Mouse (Mus musculus): Measurements from ENCODE around the gene Fabp3. TPM values are rescaled to one million over a fixed set of nuclear protein-coding genes. Genes with fewer than 3 reads are reported as not detected.

Fabp3 gene
- total and polyA plus RNA-seq, 3 experiments, result not detected

DNA sequence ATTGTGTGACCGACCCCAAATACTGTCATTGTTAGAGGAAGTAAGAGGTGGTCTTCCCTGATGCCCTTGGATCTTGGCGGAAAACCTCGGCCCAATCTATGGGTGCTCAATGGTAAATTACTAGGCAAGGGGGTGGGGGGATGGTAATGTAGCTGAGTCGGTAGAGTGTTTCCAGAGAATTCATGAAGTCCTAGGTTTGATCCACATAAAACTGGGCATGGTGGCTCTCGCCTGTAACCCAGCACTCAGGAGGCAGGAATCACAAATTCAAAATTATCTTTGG, 32.6 kb upstream of the Fabp3 start:
- Histone ChIP-seq H3K4me1 (ENCODE audit: insufficient read depth, low read depth, low read length) (no peaks in the 10 kb centered on the region), H3K4me3 (ENCODE audit: low read depth, low read length) (no peak overlapping the region), H3K36me3 (replicated peaks) (no peaks in the 10 kb centered on the region), H3K9me3 (replicated peaks) (no peaks in the 10 kb centered on the region), H3K27me3 (ENCODE audit: insufficient read depth, low read length) (peaks cover 45% of the 10 kb centered on the region)
- ATAC-seq (ENCODE audit: extremely low read depth, insufficient number of reproducible peaks, low FRiP score, poor library complexity, severe bottlenecking) (no peak), DNase-seq (ENCODE audit: low spot score) (no peak)
- TF ChIP-seq POLR2AphosphoS5 (IDR thresholded peaks at IDR 0.05; ENCODE audit: insufficient replicate concordance, low read depth, low read length) (no peak), CTCF (IDR thresholded peaks at IDR 0.05; ENCODE audit: low read depth, low read length) (no peak), TAL1 (conservative IDR thresholded peaks at IDR 0.05; ENCODE audit: low read depth, low read length) (no peak), GATA1 (IDR thresholded peaks at IDR 0.05; ENCODE audit: borderline replicate concordance, low read length) (no peak), GATA2 (IDR thresholded peaks at IDR 0.05; ENCODE audit: borderline replicate concordance, low read depth, low read length) (no peak)

DNA sequence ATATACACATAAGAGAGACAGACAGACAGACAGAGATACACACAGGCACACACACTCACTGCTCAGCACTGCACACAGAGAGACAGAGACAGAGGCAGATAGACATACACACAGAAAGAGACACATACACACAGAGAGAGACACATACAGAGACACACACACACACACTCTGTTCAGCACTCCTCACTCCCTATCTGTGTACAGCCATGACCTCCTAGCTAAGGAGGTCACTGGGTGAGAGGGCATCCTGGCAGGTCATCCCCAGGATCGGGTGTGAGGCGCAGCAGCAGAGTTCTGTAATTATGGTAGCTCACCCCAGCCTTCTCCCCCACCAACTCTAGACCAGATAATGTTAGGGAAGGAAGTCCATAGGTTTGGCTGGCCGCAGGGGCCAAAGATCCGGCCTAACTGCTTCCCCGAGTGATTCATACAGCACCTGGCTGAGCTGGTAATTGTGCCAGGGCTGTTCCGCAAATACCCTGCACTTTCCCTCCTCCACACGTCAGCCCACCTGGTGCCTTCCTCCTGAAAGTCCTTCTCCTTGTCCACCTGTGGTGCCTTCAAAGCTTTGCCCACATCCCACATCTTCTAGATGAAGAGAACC, 31.7 kb upstream of the Fabp3 start:
- no peaks in the 10 kb centered on the region for H3K9me3 ChIP-seq (replicated peaks)
- ATAC-seq (ENCODE audit: extremely low read depth, insufficient number of reproducible peaks, low FRiP score, poor library complexity, severe bottlenecking) (no peak), DNase-seq (ENCODE audit: low spot score) (no peak)
- no peaks in the 10 kb centered on the region for H3K36me3 ChIP-seq (replicated peaks)
- no peak overlapping the region for H3K4me3 ChIP-seq (ENCODE audit: low read depth, low read length)
- H3K4me1 ChIP-seq (ENCODE audit: insufficient read depth, low read depth, low read length), result no peaks in the 10 kb centered on the region
- H3K27me3 ChIP-seq (ENCODE audit: insufficient read depth, low read length), result peaks cover 47% of the 10 kb centered on the region
- TF ChIP-seq POLR2AphosphoS5 (IDR thresholded peaks at IDR 0.05; ENCODE audit: insufficient replicate concordance, low read depth, low read length) (no peak), CTCF (IDR thresholded peaks at IDR 0.05; ENCODE audit: low read depth, low read length) (no peak), GATA2 (IDR thresholded peaks at IDR 0.05; ENCODE audit: borderline replicate concordance, low read depth, low read length) (no peak), GATA1 (IDR thresholded peaks at IDR 0.05; ENCODE audit: borderline replicate concordance, low read length) (no peak), TAL1 (conservative IDR thresholded peaks at IDR 0.05; ENCODE audit: low read depth, low read length) (no peak)

- TF ChIP-seq CTCF (IDR thresholded peaks at IDR 0.05; ENCODE audit: low read depth, low read length), result no peak
- Histone ChIP-seq H3K4me1 (ENCODE audit: insufficient read depth, low read depth, low read length) (no peaks in the 10 kb centered on the region), H3K27me3 (ENCODE audit: insufficient read depth, low read length) (peaks cover 42% of the 10 kb centered on the region), H3K9me3 (replicated peaks) (no peaks in the 10 kb centered on the region), H3K4me3 (ENCODE audit: low read depth, low read length) (no peak within 1 kb of the TSS), H3K36me3 (replicated peaks) (no peaks in the 10 kb centered on the region)
- DNase-seq (ENCODE audit: low spot score), result no peak
- ATAC-seq (ENCODE audit: extremely low read depth, insufficient number of reproducible peaks, low FRiP score, poor library complexity, severe bottlenecking), result no peak
Measured at GRCm38 (mm10) chr4:130279105-130279504, 29.3 kb upstream of the Fabp3 start, which contains the start of gene Serinc2. Gene Serinc2, minus strand, starts transcription at chr4:130279205.

- Histone ChIP-seq H3K36me3 (replicated peaks) (no peaks in the 10 kb centered on the region), H3K27me3 (ENCODE audit: insufficient read depth, low read length) (peaks cover 44% of the 10 kb centered on the region), H3K9me3 (replicated peaks) (no peaks in the 10 kb centered on the region), H3K4me1 (ENCODE audit: insufficient read depth, low read depth, low read length) (no peaks in the 10 kb centered on the region), H3K4me3 (ENCODE audit: low read depth, low read length) (no peak overlapping the region)
- ATAC-seq (ENCODE audit: extremely low read depth, insufficient number of reproducible peaks, low FRiP score, poor library complexity, severe bottlenecking) (no peak), DNase-seq (ENCODE audit: low spot score) (no peak)
- no peak for TF ChIP-seq CTCF (IDR thresholded peaks at IDR 0.05; ENCODE audit: low read depth, low read length)
- TF ChIP-seq TAL1 (conservative IDR thresholded peaks at IDR 0.05; ENCODE audit: low read depth, low read length), result no peak
- TF ChIP-seq GATA2 (IDR thresholded peaks at IDR 0.05; ENCODE audit: borderline replicate concordance, low read depth, low read length), result no peak
- TF ChIP-seq POLR2AphosphoS5 (IDR thresholded peaks at IDR 0.05; ENCODE audit: insufficient replicate concordance, low read depth, low read length), result no peak
- no peak for TF ChIP-seq GATA1 (IDR thresholded peaks at IDR 0.05; ENCODE audit: borderline replicate concordance, low read length)
Measured at GRCm38 (mm10) chr4:130282856-130283255, 25.5 kb upstream of the Fabp3 start.

DNA sequence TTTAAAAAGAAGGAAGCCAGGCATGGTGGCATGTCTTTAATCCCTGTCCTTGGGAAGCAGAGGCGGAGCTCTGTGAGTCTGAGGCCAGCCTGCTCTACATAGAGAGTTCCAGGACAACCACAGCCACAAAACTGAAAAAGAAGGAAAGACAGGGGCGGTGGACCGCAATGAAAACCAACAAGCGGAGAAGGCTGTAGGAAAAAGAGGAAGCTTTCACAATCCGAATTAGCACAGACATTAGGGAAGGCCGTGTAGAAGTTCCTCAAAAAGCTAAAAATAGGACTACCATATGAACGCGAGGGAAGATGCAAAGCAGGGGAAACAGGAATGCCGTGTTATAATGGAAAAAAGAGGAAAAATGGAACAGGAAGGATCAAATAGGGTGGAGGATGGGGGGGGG, 24.6 kb upstream of the Fabp3 start:
- no peak for TF ChIP-seq GATA1 (IDR thresholded peaks at IDR 0.05; ENCODE audit: borderline replicate concordance, low read length)
- no peak for TF ChIP-seq TAL1 (conservative IDR thresholded peaks at IDR 0.05; ENCODE audit: low read depth, low read length)
- no peak for TF ChIP-seq POLR2AphosphoS5 (IDR thresholded peaks at IDR 0.05; ENCODE audit: insufficient replicate concordance, low read depth, low read length)
- Histone ChIP-seq H3K27me3 (ENCODE audit: insufficient read depth, low read length) (peaks cover 45% of the 10 kb centered on the region), H3K4me3 (ENCODE audit: low read depth, low read length) (no peak overlapping the region), H3K36me3 (replicated peaks) (no peaks in the 10 kb centered on the region), H3K9me3 (replicated peaks) (no peaks in the 10 kb centered on the region), H3K4me1 (ENCODE audit: insufficient read depth, low read depth, low read length) (no peaks in the 10 kb centered on the region)
- ATAC-seq (ENCODE audit: extremely low read depth, insufficient number of reproducible peaks, low FRiP score, poor library complexity, severe bottlenecking), result no peak
- DNase-seq (ENCODE audit: low spot score), result no peak

DNA sequence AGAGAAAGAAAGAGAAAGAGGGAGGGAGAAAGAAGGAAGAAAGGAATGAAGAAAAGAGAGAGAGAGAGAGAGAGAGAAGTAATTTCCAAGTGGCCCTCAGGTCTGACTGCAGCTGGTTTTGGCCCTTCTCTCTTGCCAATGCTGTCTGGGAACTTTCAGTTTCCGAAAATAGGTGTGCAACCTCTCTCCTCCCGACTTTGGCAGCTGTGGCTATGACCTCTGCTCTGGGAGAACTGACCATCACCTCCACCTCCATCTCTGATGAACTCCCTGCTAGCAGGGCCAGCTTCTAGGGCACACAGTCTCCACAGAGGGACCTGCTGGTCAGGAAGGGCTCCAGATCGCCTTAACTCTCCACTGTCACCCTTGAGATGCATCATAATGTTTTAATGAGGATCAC, 21.9 kb upstream of the Fabp3 start:
- peaks cover 48% of the 10 kb centered on the region for H3K27me3 ChIP-seq (ENCODE audit: insufficient read depth, low read length)
- TF ChIP-seq CTCF (IDR thresholded peaks at IDR 0.05; ENCODE audit: low read depth, low read length) (no peak), GATA2 (IDR thresholded peaks at IDR 0.05; ENCODE audit: borderline replicate concordance, low read depth, low read length) (no peak), TAL1 (conservative IDR thresholded peaks at IDR 0.05; ENCODE audit: low read depth, low read length) (no peak), POLR2AphosphoS5 (IDR thresholded peaks at IDR 0.05; ENCODE audit: insufficient replicate concordance, low read depth, low read length) (no peak), GATA1 (IDR thresholded peaks at IDR 0.05; ENCODE audit: borderline replicate concordance, low read length) (no peak)

DNA sequence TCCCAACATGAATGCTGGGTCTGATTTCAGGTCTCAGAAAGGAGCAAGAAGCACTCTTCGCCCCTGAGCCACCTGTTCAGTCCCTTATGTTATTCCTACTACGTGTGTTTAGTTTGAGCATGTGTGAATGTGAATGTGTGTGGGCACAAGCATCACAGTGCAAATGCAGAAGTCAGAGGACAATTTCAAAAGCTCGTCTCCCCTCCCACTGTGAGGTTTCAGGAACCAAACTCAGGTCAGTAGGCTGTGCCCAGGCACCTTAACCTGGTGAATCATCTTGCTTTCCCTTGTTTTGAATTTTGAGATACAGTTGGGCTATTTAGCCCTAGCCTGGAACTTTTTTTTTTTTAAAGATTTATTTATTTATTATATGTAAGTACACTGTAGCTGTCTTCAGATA, 18.6 kb upstream of the Fabp3 start:
- Histone ChIP-seq H3K4me3 (ENCODE audit: low read depth, low read length) (no peak overlapping the region), H3K27me3 (ENCODE audit: insufficient read depth, low read length) (peaks cover 37% of the 10 kb centered on the region), H3K9me3 (replicated peaks) (no peaks in the 10 kb centered on the region), H3K36me3 (replicated peaks) (no peaks in the 10 kb centered on the region), H3K4me1 (ENCODE audit: insufficient read depth, low read depth, low read length) (peaks cover 11% of the 10 kb centered on the region; the same call in 1 of the 2 replicates)
- DNase-seq (ENCODE audit: low spot score) (no peak), ATAC-seq (ENCODE audit: extremely low read depth, insufficient number of reproducible peaks, low FRiP score, poor library complexity, severe bottlenecking) (no peak)
- no peak for TF ChIP-seq TAL1 (conservative IDR thresholded peaks at IDR 0.05; ENCODE audit: low read depth, low read length)
- TF ChIP-seq CTCF (IDR thresholded peaks at IDR 0.05; ENCODE audit: low read depth, low read length), result no peak
- no peak for TF ChIP-seq GATA2 (IDR thresholded peaks at IDR 0.05; ENCODE audit: borderline replicate concordance, low read depth, low read length)
- TF ChIP-seq GATA1 (IDR thresholded peaks at IDR 0.05; ENCODE audit: borderline replicate concordance, low read length), result no peak
- TF ChIP-seq POLR2AphosphoS5 (IDR thresholded peaks at IDR 0.05; ENCODE audit: insufficient replicate concordance, low read depth, low read length), result no peak

More for the DNA sequence above, 21.9 kb upstream of the Fabp3 start:
- Histone ChIP-seq H3K4me3 (ENCODE audit: low read depth, low read length) (no peak overlapping the region), H3K36me3 (replicated peaks) (no peaks in the 10 kb centered on the region), H3K9me3 (replicated peaks) (no peaks in the 10 kb centered on the region), H3K4me1 (ENCODE audit: insufficient read depth, low read depth, low read length) (no peaks in the 10 kb centered on the region)
- DNase-seq (ENCODE audit: low spot score), result no peak
- no peak for ATAC-seq (ENCODE audit: extremely low read depth, insufficient number of reproducible peaks, low FRiP score, poor library complexity, severe bottlenecking)

Data from G1E (cell line).